Mouse (Mus musculus) limb, embryonic 10.5 days (tissue): ENCODE data around the gene Sipa1l3. TPM values are rescaled to one million over a fixed set of nuclear protein-coding genes. Genes with fewer than 3 reads are reported as not detected.

Source experiments
- DNase-seq: peaks from one replicate; pipeline ENCODE4 v3.0.0-alpha.2; 2017; ENCODE audit warnings: low spot score
- H3K27ac ChIP-seq: fragments of 300-500 bp; sonication (generic); 2 replicates; pipeline ENCODE4 v1.5.1; 2016; ENCODE audit warnings: mild to moderate bottlenecking
- H3K27me3 ChIP-seq: fragments of 300-500 bp; sonication (generic); 2 replicates; pipeline ENCODE4 v1.6.1; 2016; ENCODE audit warnings: low read depth, mild to moderate bottlenecking; ENCODE audit not compliant: poor library complexity, severe bottlenecking
- H3K36me3 ChIP-seq: fragments of 300-500 bp; sonication (generic); 2 replicates; pipeline ENCODE4 v1.6.1; 2016; ENCODE audit warnings: mild to moderate bottlenecking, moderate library complexity
- H3K4me1 ChIP-seq: fragments of 300-500 bp; sonication (generic); 2 replicates; pipeline ENCODE4 v1.6.1; 2016
- H3K4me3 ChIP-seq: fragments of 300-500 bp; sonication (generic); 2 replicates; pipeline ENCODE4 v1.5.1; 2016; ENCODE audit warnings: mild to moderate bottlenecking, moderate library complexity
- H3K9me3 ChIP-seq: fragments of 300-500 bp; sonication (generic); replicated peaks from 2 replicates; pipeline ENCODE4 v1.6.1; 2016; ENCODE audit warnings: mild to moderate bottlenecking
- WGBS: fragments of 180-500 bp; shearing (Covaris S2); methylation state at CpG from one replicate; pipeline ENCODE4 v1.1.7; 2016; 5-methylcytosine and 5-hydroxymethylcytosine counted together
- polyA plus RNA-seq: library from polyadenylated mRNA; unstranded; fragments of >200 nt; fragmentation: Nextera tagmentation; extraction: Ambion mirVana; gene quantifications from 2 replicates; pipeline ENCODE4 v1.2.1, GENCODE M21; 2016

Sipa1l3 gene
- polyA plus RNA-seq, 1 experiment from 2014 or later: 12.6 TPM

DNA sequence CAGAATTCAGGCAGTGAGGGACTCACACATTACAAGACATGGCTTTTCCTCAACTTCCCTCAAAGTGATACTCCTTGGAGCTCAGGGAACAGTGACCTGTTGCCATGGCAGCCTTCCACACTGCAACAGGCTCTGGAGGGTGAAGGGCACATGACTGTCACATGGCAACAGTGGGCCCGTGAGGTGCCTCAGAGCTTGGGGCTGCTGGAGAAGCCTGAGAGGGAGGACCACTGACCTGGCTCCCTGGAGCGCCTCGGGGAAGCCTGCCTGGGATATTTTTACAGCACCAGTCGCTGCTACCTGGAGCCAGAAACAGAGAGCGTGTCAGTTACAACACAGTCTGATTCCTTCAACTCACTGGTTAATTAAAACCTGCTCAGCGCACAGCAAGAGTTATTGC, 14.8 kb downstream of the Sipa1l3 start:
- no peaks in the 10 kb centered on the region for H3K9me3 ChIP-seq
- H3K4me3 ChIP-seq: no peak overlapping the region
- H3K4me1 ChIP-seq: peaks cover 34% of the 10 kb centered on the region
- H3K27ac ChIP-seq: 0 out of 2 replicates have a peak overlapping the region, but pooled peaks have one; percentile 14
- DNase-seq: no peak
- H3K36me3 ChIP-seq: 0 out of 2 replicates have a peak, but pooled peaks cover 4% of the 10 kb centered on the region
- H3K27me3 ChIP-seq: no peaks in the 10 kb centered on the region
- 49% methylated on average over 6 of the region's 6 CpGs for WGBS

DNA sequence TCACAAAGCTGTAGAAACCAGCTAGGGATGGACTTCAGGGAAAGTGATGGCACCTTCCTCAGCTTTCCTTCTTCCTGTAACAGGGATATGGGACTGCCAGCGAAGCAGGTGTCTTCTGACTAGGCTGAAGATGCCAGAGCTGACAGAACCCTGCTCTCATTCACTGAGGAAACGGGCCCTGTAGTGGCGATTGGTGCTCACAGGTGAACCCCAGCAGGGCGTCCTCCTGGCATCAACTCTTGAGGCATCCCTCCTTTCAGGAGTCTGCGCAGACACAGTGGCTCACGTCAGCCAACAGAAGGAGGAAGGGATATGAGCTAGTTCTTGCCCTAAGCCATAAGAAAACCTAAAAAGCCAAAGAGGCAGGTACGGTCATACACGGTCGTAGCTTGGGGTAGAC, 17.2 kb downstream of the Sipa1l3 start:
- Histone ChIP-seq H3K4me3 (no peak overlapping the region), H3K27me3 (no peaks in the 10 kb centered on the region), H3K4me1 (peaks cover 40% of the 10 kb centered on the region), H3K36me3 (0 out of 2 replicates have a peak, but pooled peaks cover 4% of the 10 kb centered on the region), H3K27ac (no peak overlapping the region), H3K9me3 (no peaks in the 10 kb centered on the region)
- no peak for DNase-seq
- 96% methylated on average over 9 of the region's 9 CpGs for WGBS

DNA sequence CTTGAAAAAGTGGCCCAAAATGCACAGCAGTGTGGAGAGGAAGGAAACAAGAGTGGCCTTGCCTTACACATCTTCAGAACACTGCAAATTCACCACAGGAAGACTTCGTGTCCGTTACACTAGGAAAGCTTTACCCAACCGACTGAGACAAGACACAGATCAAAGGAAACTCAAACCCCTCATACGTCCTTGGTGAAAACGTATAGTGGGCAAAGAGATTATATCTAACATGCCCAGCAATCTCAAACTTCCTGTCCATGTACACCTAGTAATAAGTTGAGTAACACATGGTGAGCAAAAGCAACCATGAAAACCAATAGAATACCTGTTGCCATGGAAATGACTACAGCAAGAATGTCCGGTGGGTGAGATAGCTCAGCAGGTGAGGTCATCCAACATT, 19.4 kb downstream of the Sipa1l3 start:
- H3K27me3 ChIP-seq: no peaks in the 10 kb centered on the region
- 88% methylated on average over 6 of the region's 6 CpGs for WGBS
- no peak overlapping the region for H3K4me3 ChIP-seq
- H3K36me3 ChIP-seq: peaks cover 18% of the 10 kb centered on the region; the same call in 1 of the 2 replicates
- H3K27ac ChIP-seq: no peak overlapping the region
- DNase-seq: no peak
- H3K9me3 ChIP-seq: no peaks in the 10 kb centered on the region
- peaks cover 24% of the 10 kb centered on the region for H3K4me1 ChIP-seq

DNA sequence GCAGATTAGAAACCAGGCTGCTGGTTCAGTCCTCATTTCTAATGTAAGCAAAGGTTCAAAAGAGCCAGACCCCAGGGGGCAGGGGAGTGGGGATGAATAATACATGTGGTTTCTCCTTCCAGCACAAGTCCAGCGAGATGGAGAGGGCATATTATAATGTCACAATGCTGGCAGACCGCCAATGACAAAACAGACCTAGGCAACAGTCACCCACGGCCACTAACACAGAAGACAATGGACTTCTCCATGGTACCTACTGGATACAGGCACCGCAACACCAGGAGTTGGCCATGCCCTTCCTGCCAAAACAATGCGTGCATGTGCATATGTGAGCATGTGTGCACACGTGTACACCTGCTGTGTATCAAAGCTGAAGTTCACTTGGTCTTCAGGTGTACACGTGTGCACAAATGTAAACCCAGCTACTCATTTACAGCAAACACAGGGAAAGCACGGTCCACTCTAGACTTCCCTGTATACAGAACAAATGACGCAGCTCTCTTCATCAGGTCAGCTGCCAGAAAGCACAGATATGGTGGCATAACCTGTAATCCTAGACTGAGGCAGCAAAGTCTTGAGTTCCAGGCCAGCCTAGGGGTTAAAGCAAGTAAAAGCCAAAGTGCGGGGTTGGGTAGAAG, 21.4 kb downstream of the Sipa1l3 start:
- H3K4me3 ChIP-seq: no peak overlapping the region
- H3K9me3 ChIP-seq: no peaks in the 10 kb centered on the region
- H3K27ac ChIP-seq: no peak overlapping the region
- no peaks in the 10 kb centered on the region for H3K27me3 ChIP-seq
- no peak for DNase-seq
- WGBS: 90% methylated on average over 10 of the region's 10 CpGs
- H3K4me1 ChIP-seq: peaks cover 13% of the 10 kb centered on the region
- H3K36me3 ChIP-seq: peaks cover 15% of the 10 kb centered on the region; the same call in 1 of the 2 replicates

DNA sequence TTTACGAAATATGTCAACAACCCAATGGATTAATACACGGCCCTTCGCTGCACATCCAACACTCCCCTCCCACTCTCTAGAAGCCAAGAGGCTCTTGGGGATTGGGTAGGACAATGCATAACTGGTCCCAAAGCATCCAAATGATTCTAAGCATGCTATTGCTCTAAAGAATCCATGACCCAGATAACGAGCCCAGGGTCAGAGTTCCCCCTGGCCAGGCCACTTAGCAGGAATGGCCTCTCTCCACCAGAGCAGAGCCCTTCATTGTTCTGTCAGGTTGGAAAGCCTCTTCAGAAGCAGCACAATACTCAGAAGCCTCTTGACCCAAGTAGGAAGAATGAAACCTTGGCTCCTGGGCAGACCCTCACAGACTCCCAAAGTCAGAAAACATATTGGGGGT, 22.1 kb downstream of the Sipa1l3 start:
- no peak overlapping the region for H3K27ac ChIP-seq
- H3K4me3 ChIP-seq: no peak overlapping the region
- H3K4me1 ChIP-seq: peaks cover 15% of the 10 kb centered on the region
- 79% methylated on average over 4 of the region's 4 CpGs for WGBS
- H3K27me3 ChIP-seq: no peaks in the 10 kb centered on the region
- peaks cover 15% of the 10 kb centered on the region; the same call in 1 of the 2 replicates for H3K36me3 ChIP-seq
- H3K9me3 ChIP-seq: no peaks in the 10 kb centered on the region
- no peak for DNase-seq

DNA sequence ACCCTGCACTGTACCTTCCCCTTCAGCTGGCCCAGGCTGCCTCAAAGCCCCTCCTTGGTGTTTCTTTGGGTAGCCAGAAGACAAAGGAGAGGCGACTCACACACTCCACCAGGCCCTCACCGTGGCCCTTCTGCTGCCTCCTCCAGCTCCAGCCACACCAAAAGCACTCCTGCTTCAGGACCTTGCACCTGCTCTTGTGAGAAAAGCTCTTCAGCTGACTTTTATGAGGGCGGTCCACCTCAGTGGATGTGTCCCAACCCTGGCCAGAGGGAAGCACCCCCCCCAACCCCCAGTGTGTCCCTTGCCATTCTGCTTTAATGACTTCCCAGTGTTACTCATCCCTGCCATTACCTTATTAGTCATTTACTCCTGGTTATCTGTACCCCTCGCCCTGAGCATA, 22.6 kb downstream of the Sipa1l3 start:
- Histone ChIP-seq H3K27me3 (no peaks in the 10 kb centered on the region), H3K36me3 (peaks cover 15% of the 10 kb centered on the region; the same call in 1 of the 2 replicates), H3K4me3 (no peak overlapping the region), H3K9me3 (no peaks in the 10 kb centered on the region), H3K27ac (0 out of 2 replicates have a peak overlapping the region, but pooled peaks have one; percentile 14), H3K4me1 (peaks cover 15% of the 10 kb centered on the region)
- WGBS: 89% methylated on average over 4 of the region's 4 CpGs
- DNase-seq: no peak

DNA sequence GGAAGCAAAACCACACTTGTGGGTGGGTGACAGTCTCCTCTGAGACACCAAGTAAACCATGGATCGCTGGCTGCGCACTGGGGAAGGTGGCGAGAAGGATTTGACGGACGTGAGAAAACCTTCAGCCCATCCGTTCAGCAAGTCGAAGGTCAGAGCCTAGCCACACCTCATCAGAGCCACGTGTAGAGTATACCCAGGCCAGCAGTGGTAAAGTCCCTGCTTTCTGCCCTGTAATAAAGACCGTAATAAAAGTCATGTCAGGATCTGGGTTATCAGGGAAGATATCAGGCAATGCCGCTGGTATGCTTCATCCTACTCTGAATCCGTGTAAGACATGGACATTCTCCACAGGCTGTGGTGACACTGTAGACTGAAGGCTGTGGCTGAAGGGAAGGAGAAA, 23.6 kb downstream of the Sipa1l3 start:
- Histone ChIP-seq H3K27me3 (no peaks in the 10 kb centered on the region), H3K4me1 (peaks cover 19% of the 10 kb centered on the region), H3K27ac (no peak overlapping the region), H3K36me3 (peaks cover 15% of the 10 kb centered on the region; the same call in 1 of the 2 replicates), H3K9me3 (no peaks in the 10 kb centered on the region), H3K4me3 (no peak overlapping the region)
- DNase-seq: no peak
- 91% methylated on average over 11 of the region's 11 CpGs for WGBS

DNA sequence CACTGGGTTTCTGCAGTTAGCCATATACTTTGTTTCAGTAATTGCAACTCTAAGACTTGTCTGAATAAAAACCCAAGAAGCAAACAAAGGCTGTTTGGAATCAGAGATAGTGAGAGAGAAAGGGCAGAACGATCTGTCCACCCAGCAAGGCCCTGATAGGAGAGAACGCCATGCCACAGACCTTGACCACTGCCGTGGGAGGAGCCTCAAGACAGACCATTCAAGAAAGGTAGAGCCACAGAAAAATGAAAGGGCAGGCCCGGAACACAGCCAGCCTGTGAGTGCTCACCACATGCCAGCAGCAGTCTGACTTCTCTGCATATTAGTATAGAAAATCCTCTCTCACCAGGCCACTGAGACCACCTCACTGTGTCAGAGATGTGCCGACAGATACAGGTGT, 24.4 kb downstream of the Sipa1l3 start:
- H3K4me3 ChIP-seq: no peak overlapping the region
- H3K4me1 ChIP-seq: peaks cover 27% of the 10 kb centered on the region
- no peak for DNase-seq
- WGBS: 91% methylated on average over 5 of the region's 5 CpGs
- H3K27ac ChIP-seq: no peak overlapping the region
- peaks cover 15% of the 10 kb centered on the region; the same call in 1 of the 2 replicates for H3K36me3 ChIP-seq
- no peaks in the 10 kb centered on the region for H3K27me3 ChIP-seq
- H3K9me3 ChIP-seq: no peaks in the 10 kb centered on the region

DNA sequence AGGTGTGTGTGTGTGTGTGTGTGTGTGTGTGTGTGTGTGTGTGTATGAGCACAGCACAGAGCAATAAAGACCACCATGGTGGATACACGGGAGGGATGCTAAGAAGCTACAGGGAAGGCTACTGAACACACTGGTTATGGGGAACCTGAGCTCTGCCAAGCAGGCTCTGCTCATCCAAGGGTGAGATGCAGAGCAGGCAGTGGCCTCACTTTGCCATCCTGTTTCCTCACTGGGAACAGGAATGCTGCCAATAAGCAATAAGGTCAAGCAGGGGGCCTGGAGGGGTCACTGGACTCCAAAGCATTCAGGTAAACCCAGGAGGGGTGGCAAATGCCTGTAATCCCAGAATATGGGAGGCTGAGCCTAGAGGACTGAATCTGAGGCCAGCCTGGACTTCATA, 25.4 kb downstream of the Sipa1l3 start:
- Histone ChIP-seq H3K4me3 (no peak overlapping the region), H3K36me3 (peaks cover 15% of the 10 kb centered on the region; the same call in 1 of the 2 replicates), H3K9me3 (no peaks in the 10 kb centered on the region), H3K27ac (no peak overlapping the region), H3K27me3 (no peaks in the 10 kb centered on the region), H3K4me1 (peaks cover 34% of the 10 kb centered on the region)
- DNase-seq: no peak
- 73% methylated on average over 1 of the region's 1 CpGs for WGBS

DNA sequence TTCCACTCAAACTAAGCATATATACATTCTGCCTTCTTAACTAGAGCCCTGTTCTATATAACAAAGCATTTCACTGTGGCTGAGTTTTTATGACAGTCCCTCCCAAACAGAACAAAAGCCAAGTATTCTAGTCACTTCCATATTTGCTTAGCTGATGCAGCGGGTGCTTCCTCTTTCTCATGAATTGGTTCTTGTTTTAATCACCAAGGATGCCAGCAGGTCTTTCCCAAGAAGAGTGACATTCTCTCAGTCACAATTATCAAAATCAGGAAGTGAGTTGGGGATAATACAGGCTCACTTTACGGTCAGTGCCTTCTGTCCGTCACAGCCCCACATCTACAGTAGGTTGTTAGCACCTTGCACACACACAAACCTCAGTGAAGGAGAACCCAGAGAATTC, 26.6 kb downstream of the Sipa1l3 start:
- 91% methylated on average over 3 of the region's 3 CpGs for whole genome bisulfite sequencing
- H3K27ac ChIP-seq: no peak overlapping the region
- H3K4me3 ChIP-seq: no peak overlapping the region
- peaks cover 15% of the 10 kb centered on the region; the same call in 1 of the 2 replicates for H3K36me3 ChIP-seq
- no peak for DNase-seq
- H3K4me1 ChIP-seq: peaks cover 34% of the 10 kb centered on the region
- no peaks in the 10 kb centered on the region for H3K27me3 ChIP-seq
- no peaks in the 10 kb centered on the region for H3K9me3 ChIP-seq

DNA sequence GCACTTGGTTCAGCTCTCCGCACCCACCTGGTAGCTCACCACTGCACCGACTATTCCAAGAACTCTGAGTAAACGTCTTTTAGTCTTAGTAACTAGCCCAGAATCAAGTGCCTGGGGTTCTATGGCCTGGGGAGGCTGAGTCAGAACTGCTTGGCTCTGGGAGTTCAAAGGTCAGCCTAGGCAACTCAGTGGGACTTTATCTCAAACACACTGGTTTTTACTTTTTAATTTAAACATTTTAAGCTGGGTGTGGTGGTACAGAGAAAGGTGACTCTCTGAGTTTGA, 27.0 kb downstream of the Sipa1l3 start:
- Histone ChIP-seq H3K27me3 (no peaks in the 10 kb centered on the region), H3K4me3 (no peak overlapping the region), H3K27ac (no peak overlapping the region), H3K36me3 (peaks cover 15% of the 10 kb centered on the region; the same call in 1 of the 2 replicates), H3K4me1 (peaks cover 29% of the 10 kb centered on the region), H3K9me3 (no peaks in the 10 kb centered on the region)
- 72% methylated on average over 3 of the region's 3 CpGs for WGBS
- no peak for DNase-seq

DNA sequence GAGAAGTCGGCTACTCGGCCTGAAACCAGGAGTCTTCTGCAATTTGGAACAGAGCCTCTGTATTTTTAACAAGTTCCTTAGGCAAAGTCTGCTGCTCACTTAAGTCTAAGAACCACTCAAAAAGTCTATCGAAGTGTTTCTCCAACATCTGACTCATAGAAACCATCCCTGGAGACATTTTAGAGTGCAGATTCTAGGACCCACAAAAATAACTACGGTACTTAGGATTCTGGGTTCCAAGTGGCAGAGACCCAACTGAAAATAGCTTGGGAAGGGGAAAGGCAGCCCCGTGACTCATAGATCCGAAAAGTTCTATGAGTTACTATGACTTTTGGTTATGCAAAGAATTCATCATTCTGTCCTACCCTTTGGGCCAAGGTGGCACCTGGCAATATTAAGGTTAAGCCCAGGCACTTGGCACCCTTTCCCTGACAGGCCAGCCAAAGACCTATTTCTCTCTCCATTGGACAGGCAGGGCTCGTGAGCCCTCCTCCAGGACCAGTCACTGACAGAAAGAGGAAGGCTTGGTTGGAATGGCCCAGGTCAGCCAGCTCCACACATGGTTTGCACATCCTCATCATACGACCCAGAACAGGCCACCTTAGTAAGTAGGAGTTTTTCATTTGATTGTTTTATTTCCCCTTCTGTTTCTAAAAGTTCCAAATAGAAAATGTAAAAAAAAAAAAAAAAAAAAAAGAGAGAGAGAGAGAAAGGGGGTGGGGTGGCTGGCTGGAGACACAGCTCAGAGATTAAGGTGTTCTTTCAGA, 27.6 kb downstream of the Sipa1l3 start:
- Histone ChIP-seq H3K27me3 (no peaks in the 10 kb centered on the region), H3K36me3 (peaks cover 15% of the 10 kb centered on the region; the same call in 1 of the 2 replicates), H3K4me1 (peaks cover 25% of the 10 kb centered on the region), H3K27ac (no peak overlapping the region), H3K9me3 (no peaks in the 10 kb centered on the region), H3K4me3 (no peak overlapping the region)
- no peak for DNase-seq
- 87% methylated on average over 8 of the region's 8 CpGs for WGBS

DNA sequence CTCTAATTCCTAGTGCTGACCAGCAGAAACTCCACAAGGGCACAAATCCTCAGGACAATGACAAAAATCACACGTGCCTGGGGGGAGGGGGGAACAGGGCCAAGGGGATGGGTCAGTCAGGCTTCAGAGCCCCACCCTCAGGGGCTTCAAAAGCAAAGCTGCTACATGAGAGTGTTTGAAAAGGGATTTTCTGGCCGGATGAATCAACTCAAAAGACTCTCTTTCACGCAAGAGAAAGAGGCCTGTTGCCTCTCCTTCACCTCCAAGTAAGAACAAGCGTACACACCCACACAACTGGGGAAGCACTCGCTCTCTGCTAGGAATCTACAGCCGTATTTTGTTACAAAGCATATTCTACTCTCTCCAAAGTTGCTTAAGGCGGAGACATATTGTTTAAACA, 28.6 kb downstream of the Sipa1l3 start:
- Histone ChIP-seq H3K27ac (peak overlapping the region; percentile 53), H3K27me3 (no peaks in the 10 kb centered on the region), H3K9me3 (no peaks in the 10 kb centered on the region), H3K4me1 (peaks cover 22% of the 10 kb centered on the region), H3K4me3 (no peak overlapping the region), H3K36me3 (peaks cover 9% of the 10 kb centered on the region; the same call in 1 of the 2 replicates)
- 47% methylated on average over 7 of the region's 7 CpGs for WGBS
- DNase-seq: no peak
